Mouse (Mus musculus) cerebellum, postnatal 25 days (tissue): Measurements from ENCODE around the gene Erg.

Experiments
- DNase-seq, 2 experiments: peaks; one replicate each; pipeline ENCODE4 v3.0.0; 2021; ENCODE audit warnings: mixed read lengths in 2 of 2

Gene Erg

GRCm38 (mm10) chr16:95475041-95475440 lies 111.4 kb downstream of the Erg start:
- DNase-seq = no peak

DNA sequence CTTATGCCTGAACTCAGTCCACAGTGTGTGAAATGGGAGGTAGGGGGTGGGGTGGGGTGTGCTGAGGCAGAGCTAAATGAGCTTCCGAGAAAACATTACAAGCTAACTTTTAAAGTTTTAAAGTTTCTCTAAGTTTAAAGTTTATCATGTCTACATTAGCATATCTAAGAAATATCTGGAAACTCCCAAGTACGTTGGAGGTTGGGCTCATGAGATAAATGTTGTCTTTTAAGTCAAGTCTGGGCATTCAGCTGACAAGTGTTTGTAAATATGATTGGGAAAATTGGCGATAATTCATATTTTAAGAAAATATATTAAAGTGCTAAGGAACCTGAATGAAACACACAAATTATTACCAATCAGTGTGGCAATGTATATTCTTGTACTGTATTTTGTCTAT lies 112.4 kb downstream of the Erg start:
- no peak for DNase-seq

DNA sequence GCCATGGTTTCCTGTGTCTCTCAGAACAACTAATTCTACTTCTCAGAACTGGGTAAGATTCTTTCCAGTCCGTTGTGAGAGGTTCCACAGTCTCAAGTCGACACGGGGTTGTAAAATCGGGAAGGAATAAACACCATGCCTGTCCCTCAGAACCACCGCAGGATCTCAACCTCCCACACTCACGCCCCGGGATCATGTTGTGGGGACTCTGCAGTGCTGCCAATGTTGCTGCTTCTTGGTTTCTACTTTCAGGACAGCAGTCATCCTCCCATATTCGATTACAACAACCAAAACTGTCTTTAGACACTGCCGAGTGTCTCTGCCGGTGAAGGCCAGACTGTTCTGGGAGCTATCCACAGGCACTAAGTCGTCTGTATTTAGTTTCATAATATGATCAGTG lies 113.6 kb downstream of the Erg start:
- DNase-seq = no peak

DNA sequence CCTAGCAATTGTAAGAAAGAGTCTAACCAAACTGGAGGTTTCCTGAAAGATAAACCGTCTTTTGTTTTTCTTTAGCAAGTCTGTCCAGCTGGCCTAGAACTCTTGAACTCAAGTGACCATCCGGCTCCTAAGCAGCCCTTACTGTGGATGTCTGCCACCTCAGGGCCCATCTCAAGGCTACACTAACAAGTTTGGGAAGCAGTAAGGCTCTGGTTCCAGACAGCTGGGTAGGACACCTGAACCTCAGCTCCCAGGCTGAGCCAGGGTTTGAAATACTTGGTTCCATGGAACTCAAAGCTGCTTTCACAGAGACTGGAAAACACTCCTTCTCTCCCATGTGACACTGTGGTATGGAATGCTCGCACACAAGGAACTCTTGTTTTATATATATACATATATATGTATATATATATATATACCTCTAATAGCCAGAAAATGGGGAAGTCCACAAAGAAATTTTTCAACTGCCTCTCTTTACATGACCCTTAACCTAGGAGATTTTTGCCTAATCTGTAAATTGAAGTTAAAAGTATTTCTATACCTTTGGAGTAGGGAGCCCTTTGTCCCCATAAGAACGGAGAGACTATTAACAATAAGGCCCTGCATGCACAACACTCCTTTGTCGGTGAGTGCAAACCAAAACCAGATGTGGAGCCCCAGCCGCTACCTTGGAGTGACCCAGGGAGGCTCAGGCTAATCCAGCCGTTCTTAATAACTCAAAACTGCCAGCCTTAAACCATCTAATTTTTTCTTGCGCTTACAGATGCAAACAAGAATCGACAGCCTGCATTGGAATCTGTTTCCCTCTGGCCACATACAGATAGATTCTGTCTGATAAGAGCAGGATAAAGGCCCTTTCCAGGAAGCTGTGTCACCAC lies 116.9 kb downstream of the Erg start:
- DNase-seq = no peak

DNA sequence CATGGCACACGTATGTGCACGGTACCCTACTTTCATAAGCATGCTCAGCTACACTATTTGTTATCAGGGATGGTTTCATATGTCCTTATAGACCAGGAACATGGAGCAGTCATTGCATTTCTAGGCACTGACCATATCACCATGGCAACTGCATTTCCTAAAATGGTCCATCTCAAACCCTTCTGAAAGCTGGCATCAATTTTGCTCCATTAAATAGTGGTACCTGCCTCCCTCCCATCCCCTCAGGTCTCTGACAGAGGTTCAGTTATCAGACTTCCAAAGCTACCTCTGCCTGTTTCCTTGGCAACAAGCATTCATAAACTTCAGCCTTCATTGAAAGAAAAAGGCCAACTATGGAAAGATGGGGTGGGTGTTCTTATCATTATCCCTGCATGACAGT lies 118.5 kb downstream of the Erg start:
- DNase-seq = no peak

- DNase-seq = peak in 1 of 2 experiments; percentile 18
These were observed 119.8 kb downstream of the Erg start for GRCm38 (mm10) chr16:95466548-95466947.

DNA sequence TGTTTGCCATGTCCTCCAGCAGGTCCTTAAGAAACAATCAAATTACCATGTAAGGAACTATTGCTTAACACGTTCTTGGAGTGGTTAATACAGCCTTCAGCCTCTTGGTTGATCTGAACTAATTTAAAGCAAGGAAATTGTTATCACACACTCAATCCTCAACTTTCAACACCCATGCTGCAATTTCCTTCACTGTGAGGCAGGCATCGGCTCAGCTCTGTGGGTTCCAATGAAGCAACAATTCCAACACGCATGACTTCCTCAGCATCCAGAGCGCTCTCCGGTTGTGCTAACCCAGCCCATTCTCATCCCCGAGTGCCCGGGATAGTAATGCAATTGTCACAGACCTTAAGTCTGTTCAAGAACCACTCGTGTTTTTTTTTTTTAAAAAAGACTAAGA lies 121.8 kb downstream of the Erg start:
- no peak for DNase-seq

DNA sequence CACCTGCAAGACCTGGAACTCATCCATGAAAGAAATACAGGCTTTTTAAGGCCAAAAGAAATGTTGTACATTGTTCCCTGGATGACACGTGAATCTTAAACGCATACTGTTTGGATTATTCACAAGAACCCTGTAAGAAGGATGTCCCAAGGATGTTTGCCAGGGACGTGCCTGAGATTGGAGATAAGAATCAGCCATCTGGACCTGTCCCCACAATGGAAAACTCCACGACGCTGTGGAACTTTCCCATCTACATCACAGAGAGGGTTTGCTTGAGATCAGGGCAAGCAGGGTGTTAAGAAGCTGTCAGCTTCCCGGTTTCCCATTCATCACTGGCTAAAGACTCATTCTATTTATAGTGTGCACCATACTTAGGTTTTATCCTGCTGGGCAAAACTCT lies 122.6 kb downstream of the Erg start:
- no peak for DNase-seq

DNA sequence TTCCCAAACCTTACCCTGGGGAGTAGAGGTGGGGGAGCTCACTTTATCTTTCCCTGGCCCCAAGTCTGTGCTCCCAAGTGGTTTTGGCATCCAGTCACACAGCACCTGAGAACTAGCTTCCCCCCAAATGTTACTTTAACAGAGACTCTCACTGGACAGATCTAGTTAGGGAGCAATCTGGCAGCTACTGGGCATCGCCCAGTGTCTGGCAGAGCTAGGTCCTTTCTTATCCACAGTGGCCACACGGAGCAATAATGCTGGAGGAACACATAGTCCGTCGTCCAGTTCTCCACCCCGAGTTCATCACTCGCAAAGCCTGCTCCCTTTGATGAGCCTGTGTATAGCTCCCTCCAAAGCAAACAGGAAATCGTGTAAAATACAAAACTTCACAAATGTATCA lies 124.5 kb downstream of the Erg start:
- DNase-seq = no peak

DNA sequence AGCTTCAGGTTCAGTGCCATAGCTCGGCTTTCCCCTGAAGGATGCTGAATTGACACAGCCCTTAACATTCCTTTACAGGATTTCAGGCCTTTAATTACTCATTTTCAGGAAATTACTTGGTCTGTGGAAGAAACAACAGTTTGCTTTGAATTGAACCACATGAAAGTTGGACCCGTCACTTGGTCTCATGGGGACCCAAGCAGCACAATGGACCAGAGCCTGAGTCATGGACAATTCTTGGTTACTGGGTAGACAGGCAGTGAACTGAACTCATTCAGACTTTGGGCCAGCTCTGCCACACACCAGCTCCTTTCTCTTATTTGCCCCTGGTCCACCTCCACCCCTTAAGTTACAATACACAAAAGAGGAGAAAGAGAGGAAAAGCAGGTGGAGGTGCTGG lies 126.1 kb downstream of the Erg start:
- DNase-seq = no peak

- DNase-seq = no peak
These were observed 127.1 kb downstream of the Erg start for GRCm38 (mm10) chr16:95459325-95459691.

GRCm38 (mm10) chr16:95458590-95459324 lies 127.6 kb downstream of the Erg start:
- DNase-seq = no peak

DNA sequence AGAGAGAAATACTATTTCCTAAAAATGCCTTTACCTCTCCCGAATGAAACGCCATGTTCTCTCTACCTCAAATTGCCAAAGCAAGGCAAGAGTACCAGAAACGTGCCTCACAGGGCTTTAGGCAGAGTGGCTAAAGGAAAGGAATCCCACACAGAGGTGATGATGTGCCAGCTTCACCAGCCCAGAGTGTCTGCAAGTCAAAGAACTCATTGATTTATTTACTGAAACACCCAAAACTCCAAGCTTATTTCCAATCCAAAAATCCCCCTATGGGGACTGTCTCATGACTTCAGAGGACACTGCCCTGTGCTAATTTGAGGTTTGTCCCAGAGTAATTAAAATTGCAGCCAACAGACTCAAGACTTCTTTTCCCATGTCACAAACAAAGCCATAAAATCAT lies 129.4 kb downstream of the Erg start:
- DNase-seq = no peak

DNA sequence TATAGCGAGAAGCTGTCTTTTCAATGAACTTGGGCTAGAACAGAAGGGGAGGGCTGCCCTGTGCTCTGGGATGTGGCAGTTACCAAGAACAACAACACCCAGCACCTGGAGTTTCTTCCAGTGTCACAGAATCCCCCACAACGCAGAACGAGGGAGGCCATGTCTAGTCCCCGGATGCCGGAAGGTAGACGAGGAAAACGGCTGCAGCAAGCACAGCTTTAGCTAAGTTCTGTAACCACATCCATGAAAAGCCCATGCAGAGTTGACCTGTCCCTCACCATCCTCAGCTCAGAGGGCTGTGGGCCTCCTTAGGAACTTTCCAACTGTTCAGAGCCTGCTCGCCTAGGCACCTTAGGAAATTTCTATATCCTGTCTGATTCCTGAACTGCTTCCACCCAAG lies 130.5 kb downstream of the Erg start:
- no peak for DNase-seq

GRCm38 (mm10) chr16:95455461-95455860 lies 130.9 kb downstream of the Erg start:
- no peak for DNase-seq

DNA sequence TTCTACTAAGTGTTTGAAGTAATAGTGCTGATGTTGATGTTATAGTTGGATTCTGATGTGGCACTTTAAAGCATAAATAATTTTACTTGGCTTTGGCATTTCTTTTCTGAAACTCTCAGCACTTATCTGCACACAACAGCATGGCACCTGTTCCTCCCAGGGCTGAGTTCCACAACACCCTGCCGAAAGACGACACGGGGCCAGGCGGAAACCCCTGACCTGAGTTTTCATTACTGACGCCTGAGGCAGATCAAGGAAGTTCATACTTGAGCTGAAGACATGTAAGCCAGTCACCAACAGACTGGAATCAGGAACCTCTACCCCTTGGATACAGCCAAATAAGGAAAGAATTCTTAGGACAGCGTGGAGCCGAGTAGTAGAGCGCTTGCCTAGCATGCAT lies 134.0 kb downstream of the Erg start:
- no peak for DNase-seq

DNA sequence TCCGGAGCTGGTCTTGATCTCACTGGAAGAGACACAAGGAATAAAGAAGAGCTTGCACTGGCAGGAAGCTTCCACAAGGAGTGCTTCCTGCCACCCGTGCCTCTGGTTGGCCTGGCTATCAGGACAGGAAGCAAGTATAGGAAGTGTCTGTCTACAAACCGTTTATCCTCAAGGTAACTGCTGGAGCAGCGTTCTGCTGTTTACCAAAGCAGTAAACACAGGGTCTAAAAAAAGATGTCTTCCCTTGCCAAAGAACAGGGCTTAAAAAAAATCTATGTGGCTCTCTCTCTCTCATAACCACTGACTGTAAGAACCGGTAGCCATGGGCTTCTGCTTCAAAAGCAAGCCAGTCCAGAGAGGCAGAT lies 137.1 kb downstream of the Erg start:
- no peak for DNase-seq

- DNase-seq = no peak
These were observed 137.6 kb downstream of the Erg start for GRCm38 (mm10) chr16:95448643-95449360.

- no peak for DNase-seq
These were observed 138.5 kb downstream of the Erg start for GRCm38 (mm10) chr16:95447896-95448295.

GRCm38 (mm10) chr16:95446368-95446767 lies 140.0 kb downstream of the Erg start:
- DNase-seq = no peak

DNA sequence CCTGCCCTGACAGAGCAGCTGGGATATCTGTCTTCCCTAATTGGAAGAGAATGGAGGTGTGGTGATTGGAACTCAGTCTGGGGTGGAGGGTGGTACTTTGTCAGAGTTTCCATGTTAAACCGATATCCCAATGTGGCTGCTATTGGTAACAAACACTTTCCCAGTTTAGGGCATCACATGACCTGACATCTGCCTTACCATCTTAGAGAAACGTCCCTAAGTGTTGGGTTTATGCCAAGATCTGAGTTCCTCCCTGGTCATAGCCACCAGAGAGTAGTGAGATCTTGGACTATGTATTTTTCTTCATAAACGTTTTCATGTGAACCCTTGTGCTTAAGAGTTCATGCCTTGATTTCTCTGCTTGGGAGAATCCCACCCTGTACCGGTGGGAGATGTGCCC lies 144.4 kb downstream of the Erg start:
- DNase-seq = no peak

DNA sequence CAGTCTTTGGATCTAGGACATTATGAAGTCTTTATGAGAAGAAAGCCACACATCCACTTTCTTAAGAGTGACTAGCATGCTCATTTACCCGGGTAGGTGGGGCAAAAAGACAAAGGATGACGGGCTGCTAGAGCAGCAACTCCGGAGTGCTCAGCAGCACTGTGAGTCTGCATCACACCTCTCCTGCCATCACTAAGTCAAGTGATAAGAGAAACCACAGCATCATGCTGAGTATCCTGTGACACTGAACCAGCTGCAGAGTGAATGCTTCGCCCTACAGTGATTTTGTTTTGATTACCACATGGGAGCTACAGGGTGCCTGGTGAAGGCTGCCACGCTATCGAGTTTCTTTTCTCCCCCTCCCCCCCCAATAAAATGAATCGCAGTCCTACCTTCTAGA lies 145.2 kb downstream of the Erg start:
- no peak for DNase-seq

- DNase-seq = peak; percentile 33 to 60
These were observed 146.1 kb downstream of the Erg start for GRCm38 (mm10) chr16:95440334-95440733.

- no peak for DNase-seq
These were observed 146.6 kb downstream of the Erg start for GRCm38 (mm10) chr16:95439794-95440193.
